Mouse (Mus musculus) adrenal gland, postnatal 36 days (tissue): ENCODE results near the gene Camkk2. TPM values are rescaled to one million over a fixed set of nuclear protein-coding genes. Genes with fewer than 3 reads are reported as not detected.
A peak's percentile ranks its signal among the peaks of the same experiment; 100 is the strongest.

Experiments used
- DNase-seq, 2 experiments: peaks; one replicate each; pipeline ENCODE4 v3.0.0; 2021; ENCODE audit warnings: mixed read lengths in 1 of 2
- microRNA-seq: library from miRNA; unstranded; fragments of <30 nt; microRNA quantifications from one replicate; pipeline ENCODE4 v1.2.0, GENCODE M21; 2021
- total RNA-seq, 2 experiments: library from RNA; stranded (reverse); gene quantifications; 2 replicates each; pipeline ENCODE4 v1.2.3; 2021

Gene Camkk2
- total RNA-seq, 2 experiments from 2014 or later: 25.3 to 25.9 TPM

- DNase-seq: no peak
These were observed 80.5 kb downstream of the Camkk2 start for GRCm38 (mm10) chr5:122698701-122699060.

GRCm38 (mm10) chr5:122698041-122698700 lies 81.0 kb downstream of the Camkk2 start:
- DNase-seq: no peak

GRCm38 (mm10) chr5:122695516-122695915 lies 83.7 kb downstream of the Camkk2 start:
- no peak for DNase-seq

- peak; percentile 29 to 39 for DNase-seq
These were observed 85.6 kb downstream of the Camkk2 start for GRCm38 (mm10) chr5:122693431-122694207.

GRCm38 (mm10) chr5:122690486-122690885 lies 88.7 kb downstream of the Camkk2 start:
- no peak for DNase-seq

- DNase-seq: no peak
These were observed 90.1 kb downstream of the Camkk2 start for GRCm38 (mm10) chr5:122689153-122689552.

GRCm38 (mm10) chr5:122687391-122687790 lies 91.8 kb downstream of the Camkk2 start:
- DNase-seq: no peak

GRCm38 (mm10) chr5:122683926-122684325 lies 95.3 kb downstream of the Camkk2 start:
- no peak for DNase-seq

- no peak for DNase-seq
These were observed 97.9 kb downstream of the Camkk2 start for GRCm38 (mm10) chr5:122681276-122681675.

Small RNA genes lying within 50 kb of the gene (microRNA-seq; reads per million reads assigned to microRNA genes)
- not detected for gene Mir8115

Other genes starting within 250 kb of the Camkk2 start
- 10 to 100 TPM in 1 of 2 experiments, 1 to 10 TPM in 1; 9.7 to 19.0 TPM for gene Ift81, start 164.9 kb downstream of the Camkk2 start, total RNA-seq
- gene P2rx7, start 135.5 kb downstream of the Camkk2 start, total RNA-seq: 1 to 10 TPM; 2.1 to 2.3 TPM
- gene P2rx4, start 71.9 kb downstream of the Camkk2 start, total RNA-seq: 10 to 100 TPM; 33.0 to 45.8 TPM
- 100 to 1,000 TPM; 154 to 181 TPM for gene Anapc5, start 41.9 kb upstream of the Camkk2 start, total RNA-seq
- gene Rnf34, start 70.6 kb upstream of the Camkk2 start, total RNA-seq: 10 to 100 TPM; 22.8 to 28.5 TPM
- 10 to 100 TPM; 13.4 to 14.7 TPM for gene Kdm2b, start 210.4 kb upstream of the Camkk2 start, total RNA-seq
- 10 to 100 TPM in 1 of 2 experiments, 1 to 10 TPM in 1; 9.2 to 12.3 TPM for gene Orai1, start 235.7 kb upstream of the Camkk2 start, total RNA-seq